Mouse (Mus musculus) neural tube, embryonic 10.5 days (tissue): ENCODE measurements around the gene Trafd1.
"Not testable (repeated sequence)": the region's sequence is repeated elsewhere in the genome, so short reads cannot be mapped to it uniquely, and the experiment has no call there.

Experiments used
- DNase-seq: peaks from one replicate; pipeline ENCODE4 v3.0.0-alpha.2; 2017; ENCODE audit warnings: low spot score; ENCODE audit errors: extremely low spot score

Trafd1 gene

GRCm38 (mm10) chr5:121384757-121385460 lies 523 bp downstream of the Trafd1 start:
- peak; percentile 76 for DNase-seq

- DNase-seq, result no peak
Measured at GRCm38 (mm10) chr5:121383857-121384756, 1.3 kb downstream of the Trafd1 start.

GRCm38 (mm10) chr5:121380692-121381091 lies 4.7 kb downstream of the Trafd1 start:
- no peak for DNase-seq

- DNase-seq, result no peak
Measured at GRCm38 (mm10) chr5:121378678-121379256, 6.7 kb downstream of the Trafd1 start.

- not testable (repeated sequence) for DNase-seq
Measured at GRCm38 (mm10) chr5:121376972-121377371, 8.5 kb downstream of the Trafd1 start.

- DNase-seq, result no peak
Measured at GRCm38 (mm10) chr5:121374790-121375189, 10.6 kb downstream of the Trafd1 start.

- no peak for DNase-seq
Measured at GRCm38 (mm10) chr5:121371712-121372111, 13.7 kb downstream of the Trafd1 start.

- DNase-seq, result no peak
Measured at GRCm38 (mm10) chr5:121367255-121367654, 18.2 kb downstream of the Trafd1 start.

GRCm38 (mm10) chr5:121366449-121367225 lies 18.8 kb downstream of the Trafd1 start:
- no peak for DNase-seq

GRCm38 (mm10) chr5:121363441-121363840 lies 22.0 kb downstream of the Trafd1 start:
- no peak for DNase-seq

- DNase-seq, result no peak
Measured at GRCm38 (mm10) chr5:121361696-121362095, 23.7 kb downstream of the Trafd1 start.

- DNase-seq, result no peak
Measured at GRCm38 (mm10) chr5:121359229-121359628, 26.2 kb downstream of the Trafd1 start.

GRCm38 (mm10) chr5:121343997-121344396 lies 41.4 kb downstream of the Trafd1 start:
- DNase-seq, result no peak

- DNase-seq, result no peak
Measured at GRCm38 (mm10) chr5:121342490-121342889, 42.9 kb downstream of the Trafd1 start.

GRCm38 (mm10) chr5:121340965-121341473 lies 44.4 kb downstream of the Trafd1 start:
- peak; percentile 38 for DNase-seq

GRCm38 (mm10) chr5:121339507-121340230 lies 45.8 kb downstream of the Trafd1 start:
- DNase-seq, result no peak

GRCm38 (mm10) chr5:121336776-121337175 lies 48.7 kb downstream of the Trafd1 start:
- no peak for DNase-seq

- no peak for DNase-seq
Measured at GRCm38 (mm10) chr5:121336009-121336408, 49.4 kb downstream of the Trafd1 start.

GRCm38 (mm10) chr5:121335426-121335825 lies 50.0 kb downstream of the Trafd1 start:
- DNase-seq, result no peak

- no peak for DNase-seq
Measured at GRCm38 (mm10) chr5:121334454-121334853, 51.0 kb downstream of the Trafd1 start.
